Mouse (Mus musculus): ENCODE data around the gene Sema4d.

GRCm38 (mm10) chr13:51839250-51840026 is 45.9 kb upstream of the Sema4d start:
- TF ChIP-seq KAT2A (IDR thresholded peaks at IDR 0.05; ENCODE audit: insufficient replicate concordance, low read length) (no peak), TBP (conservative IDR thresholded peaks at IDR 0.05; ENCODE audit: low read depth, low read length) (no peak), CTCF (conservative IDR thresholded peaks at IDR 0.05 in 1 of 2, IDR thresholded peaks at IDR 0.05 in 1 of 2; ENCODE audit: low read depth in 2 of 2, low read length in 2 of 2) (peak; percentile 87 to 96), MYC (IDR thresholded peaks at IDR 0.05; ENCODE audit: low read depth, low read length) (no peak), MEF2A (IDR thresholded peaks at IDR 0.05; ENCODE audit: borderline replicate concordance, low read depth, low read length) (no peak), E2F4 (IDR thresholded peaks at IDR 0.05; ENCODE audit: insufficient replicate concordance, low read depth, low read length) (no peak), ZNF384 (IDR thresholded peaks at IDR 0.05; ENCODE audit: low read depth, low read length) (no peak), RCOR1 (conservative IDR thresholded peaks at IDR 0.05; ENCODE audit: low read depth, low read length) (no peak)

Data from CH12.LX (cell line).